Mouse (Mus musculus) ovary, adult 18-20 months (tissue): ENCODE results near the gene Camk2b.
"Not testable (repeated sequence)": the region's sequence is repeated elsewhere in the genome, so short reads cannot be mapped to it uniquely, and the experiment has no call there.

Experiments used
- DNase-seq: peaks from one replicate; pipeline ENCODE4 v3.0.0; 2022; ENCODE audit warnings: low spot score, mixed read lengths

Gene Camk2b

GRCm38 (mm10) chr11:6066176-6066575 lies at the start of gene Camk2b:
Camk2b (minus strand) TSS chr11:6066362.
- DNase-seq = no peak

- DNase-seq = no peak
These were observed 45.7 kb upstream of the Camk2b start for GRCm38 (mm10) chr11:6111734-6112484.

DNA sequence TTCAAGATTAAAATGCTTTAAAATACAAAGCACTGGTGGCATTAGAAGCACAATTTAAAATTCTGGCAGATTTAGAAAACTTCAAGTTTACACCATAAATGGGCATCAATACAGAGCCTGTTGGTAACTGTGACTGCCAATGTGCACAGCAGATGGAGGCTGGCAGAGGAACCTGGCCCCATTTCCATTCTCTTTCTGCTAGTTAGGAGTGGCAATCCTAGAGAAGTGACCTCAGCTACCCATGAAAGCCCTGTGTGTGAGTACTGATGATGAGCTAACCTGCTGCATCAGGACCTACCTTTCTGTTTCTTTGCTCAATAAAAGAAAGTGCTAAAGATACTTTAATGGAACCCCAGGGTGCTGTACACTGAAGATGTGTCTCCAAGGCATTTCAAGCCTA lies 43.8 kb upstream of the Camk2b start:
- DNase-seq = no peak

DNA sequence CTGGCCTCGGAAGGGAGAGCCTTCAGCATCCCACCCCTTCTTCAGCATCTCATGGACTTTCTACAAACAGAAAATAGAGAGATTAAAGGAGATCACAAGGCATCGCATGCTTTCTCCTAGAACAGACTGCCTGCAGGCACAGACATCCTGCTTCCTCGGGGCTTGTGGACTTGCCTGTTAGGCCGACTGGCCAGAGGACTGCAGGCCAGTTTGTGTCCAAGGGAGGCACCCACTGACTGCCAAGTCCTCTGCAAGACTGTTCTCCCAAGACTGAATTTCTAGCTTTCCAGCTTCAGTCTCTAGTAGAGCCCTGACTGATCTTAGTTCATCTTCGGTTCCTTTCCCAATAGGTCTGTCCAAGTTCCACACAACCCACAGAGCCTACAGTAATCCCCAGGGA lies 42.1 kb upstream of the Camk2b start:
- DNase-seq = no peak

- no peak for DNase-seq
These were observed 41.6 kb upstream of the Camk2b start for GRCm38 (mm10) chr11:6107722-6108121.

GRCm38 (mm10) chr11:6104734-6105133 lies 38.6 kb upstream of the Camk2b start:
- no peak for DNase-seq

GRCm38 (mm10) chr11:6096637-6097036 lies 30.5 kb upstream of the Camk2b start:
- not testable (repeated sequence) for DNase-seq

DNA sequence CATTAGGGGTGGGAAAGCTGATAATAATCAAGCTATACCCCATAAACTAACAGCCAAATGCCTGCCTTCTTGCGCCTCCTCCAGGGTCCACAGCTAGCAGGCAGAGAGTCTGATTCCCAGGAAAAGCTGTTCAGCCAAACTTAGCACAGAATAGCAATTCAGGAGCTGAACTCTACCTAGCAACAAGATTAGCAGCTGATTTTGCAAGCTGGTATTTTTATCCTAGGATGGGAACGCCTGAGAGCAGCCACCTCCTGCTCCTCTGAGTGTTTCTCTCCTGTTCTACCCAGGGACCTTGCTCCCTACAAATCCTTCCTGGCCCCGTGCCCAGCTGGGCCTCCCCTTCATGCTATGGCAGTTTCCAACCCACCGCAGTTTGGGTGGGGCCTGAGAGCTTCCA lies 20.8 kb upstream of the Camk2b start:
- no peak for DNase-seq

DNA sequence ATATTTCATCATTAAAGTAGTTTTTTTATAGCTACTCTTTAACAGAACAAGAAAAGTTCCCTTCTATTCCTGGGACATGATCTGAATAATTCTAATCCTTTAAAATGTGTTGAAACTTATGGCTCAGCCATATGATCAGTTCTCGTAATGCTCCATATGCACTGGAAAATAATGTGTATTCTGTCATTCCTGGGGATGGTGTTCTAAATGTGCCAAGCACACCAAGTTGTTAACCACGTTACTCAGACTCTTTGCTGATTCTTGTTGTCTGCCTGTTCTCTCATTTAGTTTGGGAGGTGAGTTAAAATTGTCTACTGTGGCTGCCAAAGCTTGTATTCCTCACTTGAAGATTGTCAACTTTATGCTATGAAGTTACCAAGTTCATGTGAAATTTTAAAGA lies 12.6 kb upstream of the Camk2b start:
- DNase-seq = no peak

DNA sequence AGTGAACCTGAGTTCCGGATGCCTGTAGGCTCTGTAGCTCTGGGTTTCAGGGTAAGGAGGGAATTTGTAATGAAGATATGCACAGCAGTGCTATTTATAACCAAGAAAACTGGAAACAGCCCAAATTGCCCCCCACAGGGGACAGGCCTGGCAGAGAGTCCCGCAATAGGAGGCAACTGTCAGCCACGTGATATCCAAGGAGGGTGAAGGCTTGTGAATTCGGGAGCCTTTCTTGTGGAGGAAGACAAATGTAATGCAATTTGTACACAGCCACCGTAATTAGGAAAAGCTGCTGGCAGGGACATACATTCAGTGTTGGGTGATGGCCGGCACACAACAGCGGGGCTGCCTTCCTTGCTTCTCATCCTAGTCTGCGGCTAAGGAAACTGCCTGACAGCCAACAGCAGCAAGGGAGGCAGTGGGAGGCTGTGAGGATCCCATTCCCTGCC lies 9.5 kb upstream of the Camk2b start:
- no peak for DNase-seq

DNA sequence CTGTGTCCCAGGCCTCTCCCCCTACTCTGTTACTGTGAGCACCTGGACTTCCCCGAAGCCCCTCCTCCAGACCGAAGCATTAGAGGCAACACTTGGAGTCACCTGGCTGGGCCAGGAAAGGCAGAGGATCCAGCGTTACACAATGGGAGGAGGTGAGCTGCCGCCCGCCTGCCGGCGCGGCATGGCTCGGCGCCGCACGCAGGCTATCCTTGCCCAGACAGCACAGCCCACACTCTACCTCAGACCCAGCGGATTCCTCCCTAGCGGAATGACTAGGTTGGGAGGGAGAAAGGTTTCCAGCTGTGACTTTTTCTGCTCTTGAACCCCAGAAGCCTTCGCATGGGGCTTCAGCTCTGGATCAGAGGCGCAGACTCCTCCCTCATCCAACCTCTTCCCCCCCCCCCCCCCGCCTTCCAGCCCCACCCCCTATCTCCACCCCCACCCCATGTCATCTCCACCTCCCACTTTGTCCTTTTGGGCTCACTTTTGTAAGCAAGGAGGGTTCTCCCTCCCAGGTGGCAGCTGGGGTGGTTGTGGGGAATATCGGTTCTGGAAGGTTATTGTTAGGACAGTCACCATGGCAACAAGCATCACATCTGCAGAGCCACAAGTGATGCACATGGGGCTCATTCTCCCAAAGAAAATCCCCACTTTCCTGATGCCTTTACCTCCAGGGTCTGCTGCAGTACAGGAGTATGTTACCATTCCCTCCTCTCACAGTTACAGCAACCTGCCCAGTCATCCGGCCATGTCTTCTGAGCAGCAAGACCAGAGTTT lies 2.2 kb upstream of the Camk2b start:
- DNase-seq = no peak

- no peak for DNase-seq
These were observed 998 bp upstream of the Camk2b start for GRCm38 (mm10) chr11:6067160-6067559.

- no peak for DNase-seq
These were observed 526 bp downstream of the Camk2b start for GRCm38 (mm10) chr11:6065551-6066121.

- DNase-seq = no peak
These were observed 1.1 kb downstream of the Camk2b start for GRCm38 (mm10) chr11:6065046-6065521.

GRCm38 (mm10) chr11:6064215-6065045 lies 1.7 kb downstream of the Camk2b start:
- no peak for DNase-seq

- no peak for DNase-seq
These were observed 2.5 kb downstream of the Camk2b start for GRCm38 (mm10) chr11:6063501-6064214.

DNA sequence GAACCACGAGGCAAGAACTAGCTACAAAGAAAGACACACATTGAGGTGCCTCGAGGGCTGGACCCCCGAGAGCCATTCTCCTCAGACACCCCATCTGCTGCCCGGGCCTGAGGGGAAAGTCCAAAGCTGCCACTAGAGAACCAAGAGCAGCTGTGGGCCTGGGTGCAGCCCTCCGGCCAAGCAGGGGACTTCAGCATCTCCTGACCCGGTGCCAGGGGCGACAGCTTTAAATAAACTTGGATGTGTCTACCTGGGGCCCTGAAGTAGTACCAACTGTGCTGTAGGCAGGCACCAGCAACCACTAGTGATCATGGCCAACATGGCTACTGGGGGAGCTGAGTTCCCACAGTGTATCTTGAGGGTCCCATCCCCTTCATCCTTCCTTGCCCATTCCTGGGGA lies 3.1 kb downstream of the Camk2b start:
- no peak for DNase-seq

DNA sequence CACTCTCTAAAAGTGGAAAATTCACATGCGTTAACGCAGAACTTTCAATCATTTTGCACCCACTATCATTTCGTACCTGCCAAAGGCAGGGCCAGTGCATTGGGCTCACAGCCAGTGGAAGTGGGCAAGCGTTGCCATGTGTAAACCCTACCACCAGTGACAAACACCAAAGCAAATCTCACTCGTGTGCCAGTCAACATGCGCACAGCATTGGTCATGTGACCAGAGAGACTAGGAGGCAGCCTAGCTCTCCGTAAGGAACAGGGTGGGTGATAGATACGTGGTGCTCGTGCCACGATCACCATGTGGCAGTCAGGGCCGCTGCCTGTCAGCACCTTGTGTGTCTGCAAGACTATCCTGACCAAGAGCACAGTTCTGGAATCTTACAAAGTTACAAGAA lies 3.8 kb downstream of the Camk2b start:
- DNase-seq = no peak

GRCm38 (mm10) chr11:6061891-6062290 lies 4.3 kb downstream of the Camk2b start:
- DNase-seq = no peak

- DNase-seq = no peak
These were observed 7.0 kb downstream of the Camk2b start for GRCm38 (mm10) chr11:6059162-6059561.

GRCm38 (mm10) chr11:6053386-6053785 lies 12.8 kb downstream of the Camk2b start:
- no peak for DNase-seq
